Mouse (Mus musculus) heart, postnatal 0 days (tissue): ENCODE data around the gene Mafk. TPM values are rescaled to one million over a fixed set of nuclear protein-coding genes. Genes with fewer than 3 reads are reported as not detected.
A peak's percentile ranks its signal among the peaks of the same experiment; 100 is the strongest.

Experiments
- ATAC-seq: fragments of 200-750 bp; cut with Nextera tagmentation; 2 replicates; pipeline ENCODE4 v1.8.0; 2017; ENCODE audit warnings: low read depth, moderate number of reproducible peaks, moderate library complexity; ENCODE audit not compliant: insufficient read depth
- DNase-seq: peaks from one replicate; pipeline ENCODE4 v3.0.0-alpha.2; 2016; ENCODE audit warnings: low spot score
- H3K27ac ChIP-seq: fragments of 300-500 bp; sonication (generic); 2 replicates; pipeline ENCODE4 v1.5.1; 2014; ENCODE audit warnings: low read depth, mild to moderate bottlenecking
- H3K27me3 ChIP-seq: fragments of 300-500 bp; sonication (generic); 2 replicates; pipeline ENCODE4 v1.6.1; 2014; ENCODE audit warnings: low read length, mixed read lengths; ENCODE audit not compliant: control insufficient read depth, insufficient read depth
- H3K36me3 ChIP-seq: fragments of 300-500 bp; sonication (generic); replicated peaks from 2 replicates; pipeline ENCODE4 v1.6.1; 2014; ENCODE audit warnings: low read length, mixed read lengths; ENCODE audit not compliant: control insufficient read depth, insufficient read depth
- H3K4me1 ChIP-seq: fragments of 300-500 bp; sonication (generic); 2 replicates; pipeline ENCODE4 v1.6.1; 2014; ENCODE audit warnings: antibody characterized with exemption; ENCODE audit not compliant: control insufficient read depth, insufficient read depth
- H3K4me2 ChIP-seq: fragments of 300-500 bp; sonication (generic); 2 replicates; pipeline ENCODE4 v1.6.1; 2014; ENCODE audit warnings: low read depth, mild to moderate bottlenecking, low read length, moderate library complexity
- H3K4me3 ChIP-seq: fragments of 300-500 bp; sonication (generic); 2 replicates; pipeline ENCODE4 v1.5.1; 2014; ENCODE audit warnings: low read depth, low read length
- H3K9ac ChIP-seq: fragments of 300-500 bp; sonication (generic); replicated peaks from 2 replicates; pipeline ENCODE4 v1.6.1; 2014; ENCODE audit warnings: low read depth, low read length, mixed read lengths
- H3K9me3 ChIP-seq: fragments of 300-500 bp; sonication (generic); replicated peaks from 2 replicates; pipeline ENCODE4 v1.6.1; 2016; ENCODE audit warnings: low read length; ENCODE audit not compliant: control insufficient read depth
- CTCF ChIP-seq: IDR thresholded peaks from 2 replicates; pipeline ENCODE4 v1.5.1; 2016; ENCODE audit warnings: antibody characterized with exemption, control low read depth, low read depth
- EP300 ChIP-seq: IDR thresholded peaks from 2 replicates; pipeline ENCODE4 v1.6.1; 2016; ENCODE audit warnings: antibody characterized with exemption, low read depth
- WGBS: fragments of 180-500 bp; shearing (Covaris S2); extraction: QIAGEN DNeasy Blood & Tissue Kit; methylation state at CpG from one replicate; pipeline ENCODE4 v1.1.7; 2014; 5-methylcytosine and 5-hydroxymethylcytosine counted together
- polyA plus RNA-seq: library from polyadenylated mRNA; unstranded; fragments of >200 nt; fragmentation: Nextera tagmentation; extraction: Ambion mirVana; gene quantifications from 2 replicates; pipeline ENCODE4 v1.2.1, GENCODE M21; 2015
- total RNA-seq: library from RNA; depleted of rRNA; stranded (reverse); fragments of >200 nt; gene quantifications from 2 replicates; pipeline ENCODE4 v1.2.3, GENCODE M21; 2014; ENCODE audit warnings: low replicate concordance

The Mafk gene
- total and polyA plus RNA-seq, 2 experiments from 2014 or later, result 16.7 to 41.2 TPM

- no peak for DNase-seq
- Histone ChIP-seq H3K4me2 (no peak within 1 kb of the TSS), H3K4me3 (no peak within 1 kb of the TSS), H3K27ac (no peak within 1 kb of the TSS), H3K27me3 (no peaks in the 10 kb centered on the region), H3K36me3 (peaks cover 18% of the 10 kb centered on the region; the same call in 1 of the 2 replicates), H3K9me3 (no peaks in the 10 kb centered on the region), H3K4me1 (peaks cover 6% of the 10 kb centered on the region), H3K9ac (no peak within 1 kb of the TSS)
- 76% methylated on average over 9 of the region's 9 CpGs for WGBS
- TF ChIP-seq CTCF (no peak), EP300 (no peak)
- ATAC-seq, result no peak
These were observed 28.3 kb downstream of the Mafk start, which contains the start of gene Tmem184a for GRCm38 (mm10) chr5:139819538-139820181. Tmem184a (minus strand) TSS chr5:139819917.

GRCm38 (mm10) chr5:139821466-139822459, 30.4 kb downstream of the Mafk start:
- H3K9ac ChIP-seq, result no peak overlapping the region
- peaks cover 8% of the 10 kb centered on the region for H3K4me1 ChIP-seq
- ATAC-seq, result no peak
- H3K4me2 ChIP-seq, result no peak overlapping the region
- no peak overlapping the region for H3K4me3 ChIP-seq
- no peaks in the 10 kb centered on the region for H3K27me3 ChIP-seq
- whole genome bisulfite sequencing, result 73% methylated on average over 12 of the region's 12 CpGs
- TF ChIP-seq CTCF (no peak), EP300 (no peak)
- no peak for DNase-seq
- H3K9me3 ChIP-seq, result no peaks in the 10 kb centered on the region
- H3K27ac ChIP-seq, result no peak overlapping the region
- peaks cover 18% of the 10 kb centered on the region; the same call in 1 of the 2 replicates for H3K36me3 ChIP-seq

GRCm38 (mm10) chr5:139824531-139824930, 33.2 kb downstream of the Mafk start:
- ATAC-seq, result no peak
- H3K27ac ChIP-seq, result no peak overlapping the region
- H3K4me2 ChIP-seq, result no peak overlapping the region
- H3K4me3 ChIP-seq, result no peak overlapping the region
- DNase-seq, result no peak
- H3K27me3 ChIP-seq, result no peaks in the 10 kb centered on the region
- peaks cover 8% of the 10 kb centered on the region for H3K4me1 ChIP-seq
- TF ChIP-seq EP300 (no peak), CTCF (no peak)
- 90% methylated on average over 10 of the region's 10 CpGs for WGBS
- no peak overlapping the region for H3K9ac ChIP-seq
- H3K9me3 ChIP-seq, result no peaks in the 10 kb centered on the region
- peaks cover 18% of the 10 kb centered on the region; the same call in 1 of the 2 replicates for H3K36me3 ChIP-seq

GRCm38 (mm10) chr5:139825947-139826346, 34.6 kb downstream of the Mafk start:
- peak overlapping the region; percentile 97 for H3K4me3 ChIP-seq
- no peak for ATAC-seq
- WGBS, result 40% methylated on average over 11 of the region's 11 CpGs

GRCm38 (mm10) chr5:139826357-139827055, 35.2 kb downstream of the Mafk start, which contains the start of the genes Gm26938 and Psmg3:
Gm26938 (minus strand) TSS chr5:139826407.
Psmg3 (minus strand) TSS chr5:139826885.
- peak within 1 kb of the TSS; percentile 74 for H3K27ac ChIP-seq
- peak within 1 kb of the TSS; percentile 75 for H3K9ac ChIP-seq
- under 1% methylated on average over 43 of the region's 43 CpGs for WGBS
- peak within 1 kb of the TSS; percentile 97 for H3K4me3 ChIP-seq
- H3K4me2 ChIP-seq, result peak within 1 kb of the TSS; percentile 87
- TF ChIP-seq EP300, result no peak
- DNase-seq (peak; percentile 57), ATAC-seq (peak; percentile 89)
- peaks cover 18% of the 10 kb centered on the region; the same call in 1 of the 2 replicates for H3K36me3 ChIP-seq
- peaks cover 8% of the 10 kb centered on the region for H3K4me1 ChIP-seq
- no peaks in the 10 kb centered on the region for H3K27me3 ChIP-seq
- no peaks in the 10 kb centered on the region for H3K9me3 ChIP-seq

More at GRCm38 (mm10) chr5:139825947-139826346, 34.6 kb downstream of the Mafk start:
- Histone ChIP-seq H3K4me1 (peaks cover 8% of the 10 kb centered on the region), H3K4me2 (peak overlapping the region; percentile 87), H3K9ac (peak overlapping the region; percentile 75), H3K27ac (peak overlapping the region; percentile 74; the same call in 1 of the 2 replicates), H3K36me3 (peaks cover 18% of the 10 kb centered on the region; the same call in 1 of the 2 replicates), H3K27me3 (no peaks in the 10 kb centered on the region), H3K9me3 (no peaks in the 10 kb centered on the region)
- TF ChIP-seq EP300 (no peak), CTCF (no peak)
- no peak for DNase-seq
